Mouse (Mus musculus): ENCODE measurements at regions not wholly inside any gene's neighbourhood (a gene's known extent, or its start where the extent isn't known, plus 50 kb on each side); places are given as distances from the start of the nearest gene placed in this dataset.
A peak's percentile ranks its signal among the peaks of the same experiment; 100 is the strongest.

GRCm38 (mm10) chr4:124149771-124150451, 232.1 kb upstream of the 4930535I16Rik start:
- no peak for DNase-seq

GRCm38 (mm10) chr4:124149037-124149436, 231.2 kb upstream of the 4930535I16Rik start:
- no peak for DNase-seq

GRCm38 (mm10) chr4:124147276-124147675, 229.5 kb upstream of the 4930535I16Rik start:
- no peak for DNase-seq

DNA sequence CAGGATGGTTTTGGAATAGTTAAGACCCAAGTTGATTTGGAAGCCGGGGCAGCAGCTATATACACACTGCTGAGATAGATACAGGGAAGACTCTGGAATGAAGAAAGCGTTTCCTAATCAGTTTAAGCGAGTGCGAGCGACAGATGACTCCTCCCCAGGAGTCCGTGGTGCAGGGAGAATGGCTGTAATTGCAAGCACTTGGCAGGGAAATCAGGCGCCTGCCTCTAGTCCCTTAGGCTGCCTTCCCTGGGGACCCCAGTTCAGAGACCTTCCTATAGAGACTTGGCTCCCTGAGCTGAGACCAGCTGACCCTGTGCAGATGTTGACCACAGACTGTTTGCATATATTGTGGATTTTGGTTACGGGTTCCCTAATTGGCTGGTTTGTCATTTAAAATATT, 228.3 kb upstream of the 4930535I16Rik start:
- no peak for DNase-seq

DNA sequence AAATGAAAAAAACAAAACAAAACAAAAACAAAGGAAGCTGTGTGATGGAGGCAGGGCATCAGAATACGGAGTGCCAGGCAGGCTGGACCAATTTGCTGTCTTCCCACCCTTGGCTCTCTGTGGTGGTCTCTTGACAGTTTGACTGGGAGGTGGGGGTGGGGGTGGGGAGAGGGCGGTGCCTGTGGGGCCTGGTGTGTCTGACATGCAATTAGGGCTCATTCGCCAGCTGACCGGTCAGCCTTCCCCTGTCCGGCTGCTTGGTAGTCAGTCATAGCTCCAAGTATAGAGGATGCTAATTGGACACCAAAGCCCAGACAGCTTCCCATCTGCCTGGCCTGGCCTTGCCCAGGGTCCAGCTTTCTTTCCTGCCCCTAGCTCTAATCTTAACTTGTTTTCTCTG, 225.8 kb upstream of the 4930535I16Rik start:
- DNase-seq: no peak

GRCm38 (mm10) chr4:124143226-124143625, 225.4 kb upstream of the 4930535I16Rik start:
- no peak for DNase-seq

DNA sequence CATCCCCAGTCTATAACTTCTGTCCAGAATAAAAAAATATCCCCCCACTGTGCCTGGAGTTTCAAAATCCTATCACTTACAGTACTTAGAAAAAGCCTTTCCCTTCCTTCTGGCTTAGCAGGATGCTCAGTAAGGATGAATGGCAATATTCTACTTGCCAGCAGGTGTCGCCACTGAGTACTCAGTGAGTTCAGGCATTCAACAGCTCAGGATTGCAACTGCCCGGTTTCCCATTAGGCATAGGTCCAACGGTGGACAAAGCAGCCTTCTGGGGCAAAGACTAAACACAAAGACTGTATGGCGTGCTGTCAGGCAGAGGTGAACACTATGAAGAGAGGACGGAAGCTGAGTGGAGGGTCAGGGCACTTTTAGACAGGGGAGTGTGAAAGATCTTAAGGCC, 224.3 kb upstream of the 4930535I16Rik start:
- peak; percentile 84 to 96 for DNase-seq

DNA sequence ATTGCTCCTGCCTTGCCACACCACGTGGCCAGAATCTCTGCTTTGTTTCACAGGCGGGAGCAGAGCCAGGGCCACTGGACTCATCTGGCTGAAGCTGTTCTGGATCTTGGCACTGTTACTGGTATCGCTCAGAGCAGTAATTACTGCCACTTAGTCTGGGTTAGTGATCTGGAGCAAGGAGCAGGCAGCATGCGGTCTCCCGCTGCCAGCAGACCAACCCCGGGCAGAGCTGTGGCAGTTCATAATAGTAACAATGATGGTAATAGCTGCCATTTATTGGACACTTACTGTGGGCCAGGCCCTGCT, 217.3 kb upstream of the 4930535I16Rik start:
- DNase-seq: peak; percentile 50 to 78

DNA sequence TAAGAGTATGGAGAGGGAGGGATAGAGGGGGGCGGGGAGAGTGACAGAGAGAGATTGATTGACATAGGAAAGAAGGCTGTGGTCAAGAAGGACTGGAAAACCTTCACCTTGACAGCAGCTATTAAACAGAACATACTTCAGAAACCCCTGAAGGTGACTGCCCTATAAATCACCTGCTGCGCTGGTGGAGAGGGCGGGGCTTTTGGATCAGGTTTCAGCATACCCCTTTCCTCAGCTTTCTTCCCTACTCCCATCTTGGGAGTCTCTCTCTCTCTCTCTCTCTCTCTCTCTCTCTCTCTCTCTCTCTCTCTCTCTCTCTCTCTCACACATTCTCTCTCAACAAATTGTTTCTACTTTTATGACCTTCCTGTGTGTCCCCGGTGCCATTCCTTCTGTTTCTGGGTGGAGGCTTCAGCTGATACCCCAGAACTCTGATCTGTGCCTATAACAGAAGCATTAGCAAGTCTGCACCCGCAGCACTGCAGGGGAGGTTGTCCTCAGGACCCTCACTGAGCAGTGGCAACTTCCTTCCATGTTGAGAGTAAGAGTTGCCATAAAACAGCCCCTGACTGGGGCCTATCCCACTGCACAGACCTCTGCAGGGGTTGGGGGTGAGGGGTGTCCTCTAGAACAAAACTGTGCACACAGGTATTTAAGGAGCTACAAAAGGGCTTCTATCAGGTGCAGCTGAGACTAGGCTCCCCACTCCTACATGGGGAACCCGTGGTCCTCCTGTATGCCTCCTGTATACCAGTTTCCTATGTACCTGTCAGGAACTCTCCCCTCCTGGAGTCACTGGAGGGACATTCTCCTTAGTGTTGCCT, 216.7 kb upstream of the 4930535I16Rik start:
- no peak for DNase-seq

DNA sequence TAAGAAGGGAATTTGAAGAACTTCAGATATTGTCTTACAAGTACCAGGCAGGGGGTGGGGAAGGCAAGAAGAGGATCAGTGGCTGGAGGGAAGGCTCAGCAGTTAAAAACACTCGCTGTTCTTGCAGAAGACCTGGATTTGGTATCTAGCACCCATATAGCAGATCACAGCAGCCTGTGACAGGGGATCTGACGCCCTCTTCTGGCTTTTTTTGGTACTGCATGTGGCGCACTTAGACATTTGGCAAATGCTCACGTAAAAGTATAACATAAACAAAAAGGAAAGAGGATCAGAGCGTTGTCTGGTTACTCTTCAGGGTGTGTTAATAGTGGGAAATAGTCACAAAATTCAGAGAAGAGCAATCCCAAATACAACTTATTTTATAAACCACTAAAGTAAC, 213.1 kb upstream of the 4930535I16Rik start:
- DNase-seq: no peak

DNA sequence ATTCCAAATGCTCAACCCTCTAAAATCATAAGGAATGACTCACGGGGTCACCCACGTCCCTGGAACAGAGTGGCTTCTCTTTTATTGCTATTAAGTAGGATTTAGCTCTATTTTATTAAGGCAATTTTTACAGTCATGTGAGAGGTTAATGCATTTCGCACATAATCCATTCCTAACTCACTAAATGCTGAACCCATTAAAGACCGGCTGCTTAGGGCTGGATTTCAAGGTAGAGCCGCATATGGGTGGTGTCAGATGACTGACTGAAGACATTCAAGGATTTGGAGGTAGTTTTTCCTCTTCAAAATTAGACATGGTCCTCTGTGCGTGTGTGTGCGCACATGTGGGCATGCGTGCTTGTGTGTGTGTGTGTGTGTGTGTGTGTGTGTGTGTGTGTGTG, 208.4 kb upstream of the 4930535I16Rik start:
- DNase-seq: no peak

GRCm38 (mm10) chr4:124120334-124120733, 202.5 kb upstream of the 4930535I16Rik start:
- DNase-seq: no peak

- peak in 1 of 2 experiments; percentile 24 for DNase-seq
Measured at GRCm38 (mm10) chr4:124113856-124114345, 196.1 kb upstream of the 4930535I16Rik start.

DNA sequence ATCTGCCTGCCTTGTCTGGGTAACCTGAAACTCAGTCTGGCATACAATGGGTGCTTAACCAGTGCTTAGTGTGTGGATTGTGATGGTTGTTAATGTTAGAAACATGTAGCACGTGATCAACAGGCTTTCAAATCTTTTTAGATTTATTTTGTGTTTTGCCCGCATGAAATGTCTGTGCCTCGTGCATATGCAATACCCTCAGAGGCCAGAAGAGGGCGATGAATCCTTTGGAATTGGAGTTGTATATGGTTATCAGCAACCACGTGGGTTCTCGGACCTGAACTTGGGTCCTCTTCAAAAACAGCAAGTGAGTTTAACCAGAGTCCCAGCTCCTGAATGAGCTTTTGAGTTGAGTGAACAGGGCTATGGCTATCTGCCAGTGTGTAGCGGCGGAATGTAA, 192.9 kb upstream of the 4930535I16Rik start:
- peak in 1 of 2 experiments; percentile 29 for DNase-seq

- no peak for DNase-seq
Measured at GRCm38 (mm10) chr4:124109371-124109770, 191.5 kb upstream of the 4930535I16Rik start.

- DNase-seq: peak in 1 of 2 experiments; percentile 42
Measured at GRCm38 (mm10) chr4:124102684-124103083, 184.9 kb upstream of the 4930535I16Rik start.

DNA sequence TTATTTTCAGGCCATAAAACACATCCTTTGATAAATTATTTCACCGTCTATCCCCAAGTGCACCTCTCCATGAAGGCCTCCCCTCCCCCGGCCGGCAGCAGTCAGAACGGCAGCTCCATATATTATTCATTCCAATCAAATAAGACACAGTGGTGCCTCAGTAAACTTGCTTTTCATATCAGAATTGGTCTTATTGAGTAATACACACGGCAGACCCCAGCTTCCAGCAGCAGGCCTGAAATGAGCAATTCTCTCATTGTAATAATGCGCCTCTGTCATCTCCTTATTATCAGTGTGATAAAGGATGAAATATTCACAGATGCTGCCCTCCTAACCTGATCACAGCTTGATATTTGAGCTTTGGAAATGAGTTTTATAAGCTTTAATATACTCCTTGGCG, 169.0 kb upstream of the 4930535I16Rik start:
- no peak for DNase-seq

- DNase-seq: no peak
Measured at GRCm38 (mm10) chr4:124086254-124086653, 168.4 kb upstream of the 4930535I16Rik start.

GRCm38 (mm10) chr4:124079603-124080002, 161.8 kb upstream of the 4930535I16Rik start:
- DNase-seq: no peak

- no peak for DNase-seq
Measured at GRCm38 (mm10) chr4:124075551-124075950, 157.7 kb upstream of the 4930535I16Rik start.

- DNase-seq: no peak
Measured at GRCm38 (mm10) chr4:124073646-124074045, 155.8 kb upstream of the 4930535I16Rik start.

DNA sequence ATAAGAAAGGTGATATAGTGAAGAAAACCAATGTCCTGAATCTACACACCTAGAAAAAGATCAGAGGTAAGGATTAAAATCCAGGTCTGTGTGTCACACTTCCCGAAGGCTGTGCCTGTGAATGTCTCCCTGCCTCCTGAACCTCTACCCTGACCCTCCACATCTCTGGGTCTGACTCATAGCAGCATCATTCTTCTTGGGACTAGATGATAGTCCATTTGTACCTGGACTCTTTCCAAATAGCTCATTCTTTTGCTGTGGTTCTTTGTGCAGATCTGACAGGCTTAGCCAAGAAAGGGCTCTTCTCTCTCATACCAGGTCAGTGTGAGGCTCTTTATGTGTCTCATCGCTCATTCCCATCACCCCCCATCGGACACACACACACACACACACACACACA, 146.8 kb upstream of the 4930535I16Rik start:
- DNase-seq: no peak

DNA sequence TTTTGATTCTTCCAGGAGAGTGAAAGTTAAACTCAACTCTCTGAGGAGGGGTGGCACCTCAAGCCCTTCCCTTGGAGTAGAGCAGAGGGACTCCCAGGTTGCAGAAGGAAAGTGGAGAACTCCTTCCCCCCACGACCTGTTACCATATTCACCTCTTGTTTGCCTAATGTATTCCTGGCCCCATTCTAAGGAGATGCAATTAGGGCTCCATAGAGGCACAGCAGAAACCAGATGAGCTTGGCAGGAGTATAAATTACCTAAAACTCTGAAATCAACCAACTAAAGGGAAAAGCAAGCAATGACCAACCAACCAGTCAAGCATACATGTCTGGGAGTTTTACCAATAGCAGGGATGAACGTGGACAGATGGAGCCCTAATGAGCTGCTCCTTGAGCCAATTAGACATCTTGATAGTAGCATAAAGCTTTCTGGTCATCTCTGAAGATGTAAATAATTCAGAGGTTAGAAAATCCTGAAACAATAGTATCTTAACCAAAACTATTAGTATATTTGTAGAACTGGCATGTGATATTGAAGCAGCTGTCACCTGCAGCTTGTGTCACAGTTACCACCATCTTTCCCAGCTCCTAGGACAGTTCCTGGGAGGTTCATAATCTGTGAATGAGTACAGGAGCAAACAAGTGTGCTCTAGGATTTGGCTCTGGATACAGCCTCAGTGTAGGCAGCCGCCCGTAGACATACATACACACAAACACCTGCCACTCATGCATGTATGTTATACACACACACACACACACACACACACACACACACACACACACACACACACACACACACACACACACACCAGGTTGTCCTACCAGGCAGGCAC, 145.7 kb upstream of the 4930535I16Rik start:
- DNase-seq: no peak

All from kidney, postnatal 25 days (tissue).